Mouse (Mus musculus) limb, embryonic 14.5 days (tissue): Measurements from ENCODE around the gene Slc25a12. TPM values are rescaled to one million over a fixed set of nuclear protein-coding genes. Genes with fewer than 3 reads are reported as not detected.

Source experiments
- ATAC-seq: fragments of 200-750 bp; cut with Nextera tagmentation; 2 replicates; pipeline ENCODE4 v1.8.0; 2017; ENCODE audit warnings: low read depth, moderate number of reproducible peaks, moderate TSS enrichment; ENCODE audit not compliant: low FRiP score
- DNase-seq: peaks from one replicate; pipeline ENCODE4 v3.0.0-alpha.2; 2015; ENCODE audit warnings: low spot score
- H3K27ac ChIP-seq: fragments of 300-500 bp; sonication (generic); replicated peaks from 2 replicates; pipeline ENCODE4 v1.5.1; 2014; ENCODE audit warnings: low read depth, mild to moderate bottlenecking, low read length, moderate library complexity, mixed read lengths
- H3K27me3 ChIP-seq: fragments of 300-500 bp; sonication (generic); 2 replicates; pipeline ENCODE4 v1.6.1; 2014; ENCODE audit warnings: low read length, mixed read lengths; ENCODE audit not compliant: control insufficient read depth, insufficient read depth
- H3K36me3 ChIP-seq: fragments of 300-500 bp; sonication (generic); 2 replicates; pipeline ENCODE4 v1.6.1; 2014; ENCODE audit warnings: mild to moderate bottlenecking, low read length, moderate library complexity, mixed read lengths; ENCODE audit not compliant: control insufficient read depth, insufficient read depth
- H3K4me1 ChIP-seq: fragments of 300-500 bp; sonication (generic); 2 replicates; pipeline ENCODE4 v1.6.1; 2014; ENCODE audit warnings: antibody characterized with exemption, low read length, mixed read lengths; ENCODE audit not compliant: control insufficient read depth, insufficient read depth
- H3K4me2 ChIP-seq: fragments of 300-500 bp; sonication (generic); replicated peaks from 2 replicates; pipeline ENCODE4 v1.6.1; 2014; ENCODE audit warnings: low read depth, mild to moderate bottlenecking, low read length, moderate library complexity; ENCODE audit not compliant: severe bottlenecking
- H3K4me3 ChIP-seq: fragments of 300-500 bp; sonication (generic); replicated peaks from 2 replicates; pipeline ENCODE4 v1.5.1; 2014; ENCODE audit warnings: low read length
- H3K9ac ChIP-seq: fragments of 300-500 bp; sonication (generic); 2 replicates; pipeline ENCODE4 v1.6.1; 2014; ENCODE audit warnings: mild to moderate bottlenecking, low read depth, low read length, moderate library complexity; ENCODE audit not compliant: severe bottlenecking
- H3K9me3 ChIP-seq: fragments of 300-500 bp; sonication (generic); 2 replicates; pipeline ENCODE4 v1.6.1; 2016; ENCODE audit warnings: low read length; ENCODE audit not compliant: control insufficient read depth
- POLR2A ChIP-seq: fragments of 200-500 bp; IDR thresholded peaks from 2 replicates; pipeline ENCODE4 v1.8.0; 2012; ENCODE audit warnings: inconsistent platforms, mild to moderate bottlenecking, moderate library complexity, borderline replicate concordance; ENCODE audit not compliant: insufficient read depth, insufficient read length; ENCODE audit errors: extremely low read depth
- whole genome bisulfite sequencing: fragments of 180-500 bp; shearing (Covaris S2); extraction: QIAGEN DNeasy Blood & Tissue Kit; methylation state at CpG from one replicate; pipeline ENCODE4 v1.1.7; 2014; 5-methylcytosine and 5-hydroxymethylcytosine counted together
- polyA plus RNA-seq, 2 experiments: library from polyadenylated mRNA; depleted of rRNA in 1 of 2; stranded (reverse) in 1 of 2; unstranded in 1 of 2; fragments of >200 nt; fragmentation: Nextera tagmentation in 1 of 2; extraction: Ambion mirVana in 1 of 2; gene quantifications; 2 replicates each; pipeline versions ENCODE4 v1.2.1 to v1.2.3; 2012 to 2014

Gene Slc25a12
- polyA plus RNA-seq, 2 experiments: 30.9 to 33.1 TPM

GRCm38 (mm10) chr2:71278791-71279775 lies 88.5 kb downstream of the Slc25a12 start:
- WGBS: 82% methylated on average over 23 of the region's 23 CpGs
- Histone ChIP-seq H3K27me3 (no peaks in the 10 kb centered on the region), H3K4me1 (0 out of 2 replicates have a peak, but pooled peaks cover under 1% of the 10 kb centered on the region), H3K27ac (no peak overlapping the region), H3K36me3 (peaks cover 32% of the 10 kb centered on the region), H3K9me3 (no peaks in the 10 kb centered on the region), H3K4me3 (no peak overlapping the region), H3K4me2 (no peak overlapping the region), H3K9ac (no peak overlapping the region)
- ATAC-seq (no peak), DNase-seq (no peak)
- no peak for TF ChIP-seq POLR2A

- Histone ChIP-seq H3K27ac (no peak overlapping the region), H3K4me1 (0 out of 2 replicates have a peak, but pooled peaks cover 3% of the 10 kb centered on the region), H3K9ac (no peak overlapping the region), H3K27me3 (no peaks in the 10 kb centered on the region), H3K36me3 (peaks cover 20% of the 10 kb centered on the region), H3K4me3 (no peak overlapping the region), H3K9me3 (no peaks in the 10 kb centered on the region), H3K4me2 (no peak overlapping the region)
- ATAC-seq (no peak), DNase-seq (no peak)
- no peak for TF ChIP-seq POLR2A
- 87% methylated on average over 7 of the region's 7 CpGs for WGBS
Measured at GRCm38 (mm10) chr2:71275734-71276133, 91.8 kb downstream of the Slc25a12 start.

GRCm38 (mm10) chr2:71273955-71274679 lies 93.4 kb downstream of the Slc25a12 start:
- Histone ChIP-seq H3K9me3 (no peaks in the 10 kb centered on the region), H3K36me3 (peaks cover 20% of the 10 kb centered on the region), H3K27me3 (no peaks in the 10 kb centered on the region), H3K4me3 (no peak overlapping the region), H3K9ac (no peak overlapping the region), H3K27ac (no peak overlapping the region), H3K4me1 (0 out of 2 replicates have a peak, but pooled peaks cover 3% of the 10 kb centered on the region), H3K4me2 (no peak overlapping the region)
- ATAC-seq: peak; percentile 41; the same call in 1 of the 2 replicates
- TF ChIP-seq POLR2A: no peak
- 64% methylated on average over 23 of the region's 23 CpGs for WGBS
- DNase-seq: no peak

- Histone ChIP-seq H3K36me3 (peaks cover 36% of the 10 kb centered on the region), H3K9ac (no peak overlapping the region), H3K4me1 (0 out of 2 replicates have a peak, but pooled peaks cover 3% of the 10 kb centered on the region), H3K9me3 (no peaks in the 10 kb centered on the region), H3K4me2 (no peak overlapping the region), H3K27ac (no peak overlapping the region), H3K27me3 (no peaks in the 10 kb centered on the region), H3K4me3 (no peak overlapping the region)
- WGBS: 78% methylated on average over 4 of the region's 4 CpGs
- DNase-seq (no peak), ATAC-seq (no peak)
- no peak for TF ChIP-seq POLR2A
Measured at GRCm38 (mm10) chr2:71270085-71270484, 97.5 kb downstream of the Slc25a12 start.

GRCm38 (mm10) chr2:71269332-71269731 lies 98.2 kb downstream of the Slc25a12 start:
- Histone ChIP-seq H3K9ac (no peak overlapping the region), H3K4me3 (no peak overlapping the region), H3K4me1 (0 out of 2 replicates have a peak, but pooled peaks cover 3% of the 10 kb centered on the region), H3K27me3 (no peaks in the 10 kb centered on the region), H3K27ac (no peak overlapping the region), H3K36me3 (peaks cover 38% of the 10 kb centered on the region), H3K9me3 (no peaks in the 10 kb centered on the region), H3K4me2 (no peak overlapping the region)
- WGBS: 66% methylated on average over 1 of the region's 1 CpGs
- ATAC-seq (no peak), DNase-seq (no peak)
- TF ChIP-seq POLR2A: no peak
